Mouse (Mus musculus) hindbrain, embryonic 11.5 days (tissue): Measurements from ENCODE around the gene Apex1. TPM values are rescaled to one million over a fixed set of nuclear protein-coding genes. Genes with fewer than 3 reads are reported as not detected.
A peak's percentile ranks its signal among the peaks of the same experiment; 100 is the strongest.
"Not testable (repeated sequence)": the region's sequence is repeated elsewhere in the genome, so short reads cannot be mapped to it uniquely, and the experiment has no call there.

Source experiments
- ATAC-seq: fragments of 200-750 bp; cut with Nextera tagmentation; 2 replicates; pipeline ENCODE4 v1.8.0; 2017; ENCODE audit warnings: mild to moderate bottlenecking, moderate TSS enrichment, moderate library complexity; ENCODE audit not compliant: low FRiP score
- DNase-seq: peaks from one replicate; pipeline ENCODE4 v3.0.0-alpha.2; 2015; ENCODE audit warnings: low spot score
- H3K27ac ChIP-seq: fragments of 300-500 bp; sonication (generic); 2 replicates; pipeline ENCODE4 v1.5.1; 2014; ENCODE audit warnings: mild to moderate bottlenecking, low read depth, low read length
- H3K27me3 ChIP-seq: fragments of 300-500 bp; sonication (generic); 2 replicates; pipeline ENCODE4 v1.6.1; 2014; ENCODE audit warnings: mild to moderate bottlenecking, low read length, moderate library complexity, mixed read lengths; ENCODE audit not compliant: control insufficient read depth, insufficient read depth
- H3K36me3 ChIP-seq: fragments of 300-500 bp; sonication (generic); 2 replicates; pipeline ENCODE4 v1.6.1; 2014; ENCODE audit warnings: mild to moderate bottlenecking, low read length, moderate library complexity, mixed read lengths; ENCODE audit not compliant: control insufficient read depth, insufficient read depth
- H3K4me1 ChIP-seq: fragments of 300-500 bp; sonication (generic); replicated peaks from 2 replicates; pipeline ENCODE4 v1.6.1; 2014; ENCODE audit warnings: low read length, mixed read lengths; ENCODE audit not compliant: control insufficient read depth, insufficient read depth
- H3K4me2 ChIP-seq: fragments of 300-500 bp; sonication (generic); replicated peaks from 2 replicates; pipeline ENCODE4 v1.6.1; 2014; ENCODE audit warnings: mild to moderate bottlenecking, low read depth, low read length
- H3K4me3 ChIP-seq: fragments of 300-500 bp; sonication (generic); 2 replicates; pipeline ENCODE4 v1.5.1; 2014; ENCODE audit warnings: low read depth, low read length
- H3K9ac ChIP-seq: fragments of 300-500 bp; sonication (generic); 2 replicates; pipeline ENCODE4 v1.6.1; 2014; ENCODE audit warnings: low read depth, low read length
- H3K9me3 ChIP-seq: fragments of 300-500 bp; sonication (generic); 2 replicates; pipeline ENCODE4 v1.6.1; 2016; ENCODE audit warnings: low read length; ENCODE audit not compliant: control insufficient read depth
- WGBS: fragments of 180-500 bp; shearing (Covaris S2); extraction: QIAGEN DNeasy Blood & Tissue Kit; methylation state at CpG from one replicate; pipeline ENCODE4 v1.1.7; 2014; 5-methylcytosine and 5-hydroxymethylcytosine counted together
- polyA plus RNA-seq: library from polyadenylated mRNA; unstranded; fragments of >200 nt; fragmentation: Nextera tagmentation; extraction: Ambion mirVana; gene quantifications from 2 replicates; pipeline ENCODE4 v1.2.1, GENCODE M21; 2014

Gene Apex1
- polyA plus RNA-seq, 1 experiment from 2014 or later, result 344 TPM

DNA sequence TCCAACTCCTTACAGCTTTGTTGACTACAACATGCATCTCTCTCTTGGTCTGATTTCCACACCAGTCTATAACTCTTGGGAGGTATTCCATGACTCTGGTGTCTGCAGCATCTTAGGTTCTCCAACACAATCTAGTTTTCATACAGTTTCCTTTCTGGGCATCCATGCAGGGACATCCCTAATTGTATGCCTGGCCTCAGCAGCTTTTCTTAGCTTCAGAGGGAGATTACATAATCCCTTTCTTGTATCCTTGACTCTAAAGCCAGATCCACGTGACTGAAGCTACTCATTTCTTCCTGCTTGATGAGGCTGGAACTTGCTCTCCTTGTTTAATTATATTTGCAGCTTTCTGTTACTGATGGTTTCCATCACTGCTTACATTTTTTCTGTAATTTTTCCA lies 11.9 kb downstream of the Apex1 start:
- H3K9ac ChIP-seq, result no peak overlapping the region
- 74% methylated on average over 1 of the region's 1 CpGs for WGBS
- no peak overlapping the region for H3K27ac ChIP-seq
- no peaks in the 10 kb centered on the region for H3K36me3 ChIP-seq
- DNase-seq (no peak), ATAC-seq (no peak)
- H3K4me1 ChIP-seq, result no peaks in the 10 kb centered on the region
- no peaks in the 10 kb centered on the region for H3K9me3 ChIP-seq
- no peak overlapping the region for H3K4me2 ChIP-seq
- no peak overlapping the region for H3K4me3 ChIP-seq
- H3K27me3 ChIP-seq, result no peaks in the 10 kb centered on the region

DNA sequence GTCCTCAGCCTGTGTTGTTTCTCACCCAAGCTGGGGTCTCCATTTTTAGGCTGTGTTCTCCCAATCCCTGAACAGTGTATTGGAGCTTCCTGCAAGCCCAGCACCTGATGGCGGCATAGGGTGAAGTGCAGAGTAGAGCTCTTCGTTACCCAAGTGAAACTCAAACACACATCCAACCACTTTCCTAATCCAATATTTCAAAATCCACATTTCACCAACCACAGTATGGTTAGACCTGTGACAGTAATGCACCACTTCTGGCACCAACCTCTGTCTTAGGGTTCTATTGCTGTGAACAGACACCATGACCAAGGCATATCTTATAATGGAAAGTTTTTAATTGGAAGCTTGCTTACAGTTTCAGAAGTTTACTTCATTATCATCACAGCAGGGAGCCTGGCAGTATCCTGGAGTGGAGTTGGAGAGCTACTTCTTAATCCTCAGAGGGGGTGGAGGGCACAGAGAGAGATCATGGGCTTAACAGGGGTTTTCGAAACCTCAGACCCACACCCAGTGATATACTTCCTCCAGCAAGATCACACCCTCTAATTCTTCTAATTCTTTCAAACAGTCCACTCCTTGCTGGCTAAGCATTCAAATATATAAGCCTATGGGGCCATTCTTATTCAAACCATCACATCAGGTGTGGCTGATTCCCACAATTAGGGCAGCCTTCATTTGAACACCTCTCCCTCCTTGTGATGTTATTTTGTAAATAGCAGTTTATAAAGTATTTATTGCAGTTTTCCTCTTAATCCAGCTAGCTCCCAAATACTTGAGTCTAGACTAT lies 13.5 kb downstream of the Apex1 start:
- Histone ChIP-seq H3K36me3 (no peaks in the 10 kb centered on the region), H3K9ac (no peak overlapping the region), H3K27me3 (no peaks in the 10 kb centered on the region), H3K4me1 (no peaks in the 10 kb centered on the region), H3K27ac (no peak overlapping the region), H3K9me3 (no peaks in the 10 kb centered on the region), H3K4me3 (no peak overlapping the region), H3K4me2 (no peak overlapping the region)
- no peak for DNase-seq
- 95% methylated on average over 3 of the region's 3 CpGs for WGBS
- no peak for ATAC-seq

DNA sequence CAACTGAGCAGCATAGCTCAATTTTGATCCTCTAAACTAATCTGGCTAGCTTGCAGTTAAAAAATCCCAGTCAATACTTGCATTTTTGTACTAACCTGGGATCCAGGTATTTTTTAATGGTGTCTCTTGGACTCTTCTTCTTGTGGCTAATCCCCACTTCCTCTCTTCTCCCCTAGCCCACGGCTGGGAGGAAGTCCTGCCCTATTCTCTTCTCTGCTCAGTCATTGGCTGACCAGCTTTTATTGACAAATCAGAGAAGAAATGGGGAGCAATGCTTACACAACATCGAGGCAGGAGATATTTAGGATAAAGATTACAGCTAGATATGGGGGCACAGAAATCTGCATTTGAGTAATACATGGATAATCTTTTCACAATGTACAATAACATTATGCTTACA lies 14.2 kb downstream of the Apex1 start:
- Histone ChIP-seq H3K27me3 (no peaks in the 10 kb centered on the region), H3K36me3 (no peaks in the 10 kb centered on the region), H3K4me2 (no peak overlapping the region), H3K9me3 (no peaks in the 10 kb centered on the region), H3K4me1 (no peaks in the 10 kb centered on the region), H3K4me3 (no peak overlapping the region), H3K9ac (no peak overlapping the region), H3K27ac (no peak overlapping the region)
- DNase-seq (no peak), ATAC-seq (no peak)
- WGBS, result 43% methylated on average over 2 of the region's 2 CpGs

DNA sequence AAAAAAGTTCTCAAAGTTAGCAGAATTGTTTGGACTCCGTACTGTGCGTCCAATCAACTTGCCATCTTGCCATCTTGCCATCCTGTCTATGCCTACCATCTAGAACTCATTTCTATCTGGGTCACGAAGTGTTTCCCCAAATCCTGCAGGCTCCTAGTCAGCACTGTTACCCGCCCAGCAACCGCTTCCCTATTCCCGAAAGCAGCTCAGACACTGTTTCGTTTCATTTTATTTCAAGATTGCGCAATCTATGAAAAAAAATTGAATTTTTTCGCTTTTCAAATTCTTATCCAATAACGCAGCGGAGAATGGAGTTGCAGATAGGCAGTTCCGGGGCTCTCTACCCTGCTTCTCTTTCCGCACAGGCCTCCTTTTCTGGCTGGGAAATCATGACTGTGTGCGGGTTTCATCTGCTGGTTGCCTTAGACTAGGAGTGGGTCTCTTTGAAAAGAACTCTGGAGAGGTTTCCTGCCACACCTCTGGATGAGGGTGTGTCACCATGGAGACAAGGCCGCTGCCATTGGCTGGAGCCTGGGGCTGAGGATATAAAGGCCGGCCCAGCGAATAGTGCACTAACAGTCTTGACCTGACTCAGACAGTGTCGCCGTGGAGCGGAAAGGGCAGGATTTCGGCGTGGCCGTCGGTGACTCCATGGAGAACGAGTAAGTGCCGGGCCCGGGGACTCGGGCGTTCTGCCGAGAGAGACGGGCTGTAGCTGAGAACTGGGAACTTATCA lies 19.3 kb downstream of the Apex1 start, which contains the start of gene Gm49342:
TSS of gene Gm49342 (plus strand) at position 586 of the 736 bp plus-strand sequence.
- Histone ChIP-seq H3K4me1 (no peaks in the 10 kb centered on the region), H3K27me3 (no peaks in the 10 kb centered on the region), H3K4me3 (peak within 1 kb of the TSS; percentile 38), H3K9me3 (no peaks in the 10 kb centered on the region), H3K36me3 (no peaks in the 10 kb centered on the region), H3K9ac (peak within 1 kb of the TSS; percentile 44), H3K4me2 (peak within 1 kb of the TSS; percentile 54), H3K27ac (peak within 1 kb of the TSS; percentile 81)
- ATAC-seq (peak; percentile 99), DNase-seq (peak; percentile 92)
- 20% methylated on average over 31 of the region's 31 CpGs for WGBS

DNA sequence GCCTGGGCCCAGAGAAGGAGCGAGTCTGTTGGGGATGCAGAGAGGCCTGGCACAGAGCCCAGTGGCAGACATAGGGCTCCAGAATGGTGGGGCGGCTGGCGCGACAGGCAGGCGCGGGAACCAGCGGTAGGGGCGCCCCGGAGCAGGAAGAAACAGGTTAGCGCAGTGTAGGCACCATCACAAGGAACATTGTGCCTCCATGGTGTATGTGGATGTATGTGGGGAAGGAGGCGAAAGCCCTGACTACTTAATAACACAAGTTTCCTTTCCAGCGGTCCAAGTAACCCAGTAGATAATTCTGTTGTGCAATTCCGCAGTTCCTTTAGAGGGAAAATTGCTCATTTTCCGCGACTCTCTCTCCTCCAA lies 19.9 kb downstream of the Apex1 start:
- H3K27ac ChIP-seq, result peak overlapping the region; percentile 81
- DNase-seq (peak; percentile 66), ATAC-seq (peak; percentile 99)
- WGBS, result 0% methylated on average over 14 of the region's 15 CpGs
- not testable (repeated sequence) for H3K36me3 ChIP-seq, H3K4me1 ChIP-seq, H3K27me3 ChIP-seq, H3K9me3 ChIP-seq
- peak overlapping the region; percentile 54 for H3K4me2 ChIP-seq
- H3K9ac ChIP-seq, result peak overlapping the region; percentile 44
- peak overlapping the region; percentile 38 for H3K4me3 ChIP-seq

DNA sequence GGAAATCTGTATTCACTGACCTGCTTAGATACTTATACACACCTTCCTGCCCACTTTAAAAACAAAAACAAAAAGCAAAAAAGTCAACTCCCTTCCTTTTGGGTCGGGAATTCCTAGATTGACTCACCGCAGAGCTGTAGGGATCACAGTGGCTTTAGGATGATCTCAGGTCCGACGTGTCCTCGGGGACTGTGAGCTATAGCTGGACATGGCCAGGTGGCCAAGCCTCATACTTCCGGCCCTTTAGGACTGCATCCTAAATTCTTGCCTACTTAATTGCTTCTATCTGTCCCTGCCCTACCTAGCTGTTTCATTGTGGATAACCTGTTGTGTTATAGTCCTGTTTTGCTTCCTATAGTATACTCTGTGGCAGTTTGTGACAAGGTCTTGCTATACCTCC lies 20.3 kb downstream of the Apex1 start:
- H3K4me2 ChIP-seq, result peak overlapping the region; percentile 54
- peak; percentile 40; the same call in 1 of the 2 replicates for ATAC-seq
- not testable (repeated sequence) for H3K27me3 ChIP-seq, H3K9me3 ChIP-seq, DNase-seq, H3K27ac ChIP-seq, H3K36me3 ChIP-seq, H3K4me1 ChIP-seq
- 15% methylated on average over 6 of the region's 6 CpGs for WGBS
- peak overlapping the region; percentile 44 for H3K9ac ChIP-seq
- peak overlapping the region; percentile 38 for H3K4me3 ChIP-seq

DNA sequence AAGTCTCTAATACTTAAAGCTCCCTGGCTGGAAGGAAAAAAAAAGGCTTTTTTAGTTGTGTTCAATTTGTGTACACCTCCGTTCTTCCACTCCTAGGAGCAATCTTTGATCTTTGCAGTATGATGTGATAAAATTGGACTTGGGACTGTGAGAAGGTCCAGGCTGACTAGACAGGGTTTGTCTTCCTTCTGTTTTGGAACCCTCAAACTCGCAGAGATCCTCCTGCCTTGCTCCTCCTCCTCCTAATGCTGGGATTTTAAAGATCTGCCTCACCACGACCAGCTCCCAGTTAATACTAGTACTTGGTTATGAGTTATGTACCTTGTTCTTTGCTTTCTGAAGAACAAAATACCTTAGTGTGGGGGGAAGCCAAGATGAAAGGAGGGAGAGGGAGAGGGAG lies 20.8 kb downstream of the Apex1 start:
- WGBS, result 36% methylated on average over 3 of the region's 3 CpGs
- H3K27ac ChIP-seq, DNase-seq, H3K27me3 ChIP-seq, ATAC-seq, H3K4me1 ChIP-seq, H3K36me3 ChIP-seq, H3K9ac ChIP-seq, H3K9me3 ChIP-seq: not testable (repeated sequence)
- H3K4me2 ChIP-seq, result peak overlapping the region; percentile 54
- peak overlapping the region; percentile 38; the same call in 1 of the 2 replicates for H3K4me3 ChIP-seq

DNA sequence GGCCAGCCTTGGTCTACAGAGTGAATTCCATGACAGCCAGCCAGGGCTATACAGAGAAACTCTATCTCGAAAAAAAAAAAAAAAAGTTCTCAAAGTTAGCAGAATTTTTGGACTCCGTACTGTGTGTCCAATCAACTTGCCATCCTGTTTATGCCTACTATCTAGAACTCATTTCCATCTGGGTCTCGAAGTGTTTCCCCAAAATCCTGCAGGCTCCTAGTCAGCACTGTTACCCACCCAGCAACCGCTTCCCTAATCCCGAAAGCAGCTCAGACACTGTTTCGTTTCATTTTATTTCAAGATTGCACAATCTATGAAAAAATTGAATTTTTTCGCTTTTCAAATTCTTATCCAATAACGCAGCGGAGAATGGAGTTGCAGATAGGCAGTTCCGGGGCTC lies 30.7 kb downstream of the Apex1 start:
- 92% methylated on average over 10 of the region's 10 CpGs for WGBS
- Histone ChIP-seq H3K4me1 (no peaks in the 10 kb centered on the region), H3K9ac (no peak overlapping the region), H3K27ac (no peak overlapping the region), H3K4me2 (no peak overlapping the region), H3K27me3 (no peaks in the 10 kb centered on the region), H3K9me3 (no peaks in the 10 kb centered on the region), H3K4me3 (no peak overlapping the region), H3K36me3 (0 out of 2 replicates have a peak, but pooled peaks cover 2% of the 10 kb centered on the region)
- ATAC-seq (no peak), DNase-seq (no peak)
